In the genomic region with DNA sequence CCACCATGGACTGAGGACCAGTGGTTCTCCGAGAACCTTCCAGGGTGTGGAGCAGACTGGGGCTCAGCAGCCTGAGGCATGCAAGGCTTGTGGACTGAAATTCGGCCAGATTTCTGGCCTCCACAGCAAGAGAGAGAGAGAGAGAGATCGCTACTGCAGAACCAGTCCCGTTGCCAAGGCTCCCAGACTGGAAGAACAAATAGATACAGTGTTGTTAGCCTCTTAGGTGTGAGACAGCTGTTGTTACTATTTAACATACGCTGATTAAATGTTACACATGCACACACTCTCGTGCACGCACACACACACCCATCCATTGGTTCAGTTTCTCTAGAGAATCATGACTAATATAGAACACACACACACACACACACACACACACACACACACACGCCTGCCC, we compare ENCODE assay signal across 22 mouse cellular contexts.
DNase-seq lines count a peak whose midpoint lies in the region; ATAC-seq lines count a peak whose summit lies in the region.
"Had no signal": no experiment of that assay in that cellular context is flagged by ENCODE, and none has a peak within 500 bp of the region (broad histone marks: within the 10 kb centered on the region; RNA-seq: fewer than 3 reads in every experiment).

No protein-coding gene starts in this region.

- peak overlapping the region; percentile 19; the same call in 1 of the 2 replicates for H3K27ac ChIP-seq in forebrain, embryonic 16.5 days (ENCODE audit: low read length)
- no peak overlapping the region for H3K27ac ChIP-seq in forebrain, embryonic 11.5 days (ENCODE audit: low read depth, low read length)
- H3K27ac ChIP-seq: heart, embryonic 10.5 days; hindbrain, embryonic 15.5 days; liver, embryonic 13.5 days; neural tube, embryonic 15.5 days had no signal

- no peak overlapping the region for H3K9ac ChIP-seq in forebrain, embryonic 16.5 days (replicated peaks; ENCODE audit: low read depth, low read length)
- no peak overlapping the region for H3K9ac ChIP-seq in forebrain, embryonic 11.5 days (ENCODE audit: low read length)
- H3K9ac ChIP-seq: hindbrain, embryonic 15.5 days; liver, embryonic 13.5 days; neural tube, embryonic 15.5 days; stomach, embryonic 15.5 days had no signal

- H3K36me3 ChIP-seq in forebrain, embryonic 16.5 days (ENCODE audit: control insufficient read depth, insufficient read depth): no peaks in the 10 kb centered on the region
- H3K36me3 ChIP-seq in forebrain, embryonic 11.5 days (ENCODE audit: control insufficient read depth, insufficient read depth, low read length): no peaks in the 10 kb centered on the region
- H3K36me3 ChIP-seq: heart, embryonic 10.5 days; hindbrain, embryonic 15.5 days; liver, embryonic 13.5 days; neural tube, embryonic 15.5 days; stomach, embryonic 15.5 days had no signal

- no peak overlapping the region for H3K4me2 ChIP-seq in forebrain, embryonic 16.5 days (ENCODE audit: low read length)
- no peak overlapping the region for H3K4me2 ChIP-seq in forebrain, embryonic 11.5 days (ENCODE audit: low read depth, low read length, severe bottlenecking)
- H3K4me2 ChIP-seq: hindbrain, embryonic 15.5 days; liver, embryonic 13.5 days; neural tube, embryonic 15.5 days; stomach, embryonic 15.5 days had no signal

- no peaks in the 10 kb centered on the region for H3K27me3 ChIP-seq in forebrain, embryonic 16.5 days (replicated peaks; ENCODE audit: control insufficient read depth, insufficient read depth, low read length)
- no peaks in the 10 kb centered on the region for H3K27me3 ChIP-seq in forebrain, embryonic 11.5 days (ENCODE audit: control insufficient read depth, insufficient read depth, low read length)
- H3K27me3 ChIP-seq: hindbrain, embryonic 15.5 days; liver, embryonic 13.5 days; neural tube, embryonic 15.5 days; stomach, embryonic 15.5 days had no signal

- H3K9me3 ChIP-seq in forebrain, embryonic 16.5 days (ENCODE audit: control insufficient read depth, low read length): no peaks in the 10 kb centered on the region
- H3K9me3 ChIP-seq in forebrain, embryonic 11.5 days (ENCODE audit: control insufficient read depth, low read length): no peaks in the 10 kb centered on the region
- H3K9me3 ChIP-seq: heart, embryonic 10.5 days; hindbrain, embryonic 15.5 days; neural tube, embryonic 15.5 days; stomach, embryonic 15.5 days had no signal

- H3K4me1 ChIP-seq in forebrain, embryonic 16.5 days (replicated peaks; ENCODE audit: control insufficient read depth, insufficient read depth, low read length): peaks cover 3% of the 10 kb centered on the region; the same call in 1 of the 2 replicates
- H3K4me1 ChIP-seq in forebrain, embryonic 11.5 days (replicated peaks; ENCODE audit: control insufficient read depth, insufficient read depth, low read length): no peaks in the 10 kb centered on the region
- H3K4me1 ChIP-seq: heart, embryonic 10.5 days; liver, embryonic 13.5 days; neural tube, embryonic 15.5 days; stomach, embryonic 15.5 days had no signal

- WGBS in forebrain, embryonic 16.5 days: 67% methylated on average over 8 of the region's 8 CpGs
- WGBS in forebrain, embryonic 11.5 days: 84% methylated on average over 8 of the region's 8 CpGs

- intact Hi-C loops in left cerebral cortex, postnatal 25 days (cut with DNase I): no loop called here
- intact Hi-C loops in left cerebral cortex, postnatal 4 days (cut with DNase I): no loop called here

- no peak for ATAC-seq in forebrain, embryonic 16.5 days
- ATAC-seq in forebrain, embryonic 11.5 days (replicated peaks; ENCODE audit: low FRiP score): no peak
- ATAC-seq: intestine, embryonic 16.5 days; midbrain, embryonic 16.5 days had no signal

- no peak for DNase-seq in forebrain, embryonic 11.5 days (ENCODE audit: low spot score)
- peak; percentile 36 to 42 for DNase-seq in left cerebral cortex, postnatal 25 days (ENCODE audit: low spot score in 2 of 2)
- no peak for DNase-seq in left cerebral cortex, postnatal 4 days
- peak; percentile 62 for DNase-seq in brain, adult 2 months (ENCODE audit: low read depth, low spot score)
- peak; percentile 31 for DNase-seq in right cerebral cortex, postnatal 14 days
- DNase-seq in ovary, adult 18-20 months (ENCODE audit: low spot score): no peak
- DNase-seq: adrenal gland, postnatal 10 days; cerebellum, adult 8-10 months; heart, postnatal 4 days; kidney, adult 9 months; kidney, postnatal 25 days; liver, embryonic 13.5 days; lung, adult 2 months; thymus, adult 2 months; thymus, postnatal 4 days had no signal

- no peak overlapping the region for H3K4me3 ChIP-seq in forebrain, embryonic 16.5 days (replicated peaks; ENCODE audit: low read length)
- no peak overlapping the region for H3K4me3 ChIP-seq in forebrain, embryonic 11.5 days (ENCODE audit: low read depth, low read length)
- H3K4me3 ChIP-seq: heart, embryonic 10.5 days; hindbrain, embryonic 15.5 days; liver, embryonic 13.5 days; neural tube, embryonic 15.5 days; stomach, embryonic 15.5 days had no signal

Comparison
In these comparisons a context has a peak if more than half of its experiments do, and no peak if none do; other contexts are left out.
1. DNase-seq: peak in left cerebral cortex, postnatal 25 days (2 of 2), brain, adult 2 months (single experiment) and right cerebral cortex, postnatal 14 days (single experiment); none in forebrain, embryonic 11.5 days (single experiment), left cerebral cortex, postnatal 4 days (single experiment) and ovary, adult 18-20 months (single experiment).